Mouse (Mus musculus) CH12.LX (cell line): ENCODE results near the gene Smtn. TPM values are rescaled to one million over a fixed set of nuclear protein-coding genes. Genes with fewer than 3 reads are reported as not detected.

Experiments
- DNase-seq: peaks from one replicate; pipeline ENCODE4 v3.0.0-alpha.2; 2013; ENCODE audit errors: extremely low read depth
- H3K27ac ChIP-seq: 2 replicates; pipeline ENCODE4 v1.5.1; 2012; ENCODE audit warnings: low read depth, mild to moderate bottlenecking, control low read depth, moderate library complexity; ENCODE audit not compliant: insufficient read depth
- H3K27me3 ChIP-seq: replicated peaks from 2 replicates; pipeline ENCODE3; 2012; ENCODE audit warnings: inconsistent platforms
- H3K36me3 ChIP-seq, 2 experiments: replicated peaks in 1 of 2; 2 replicates each; pipeline versions ENCODE3 to v1.6.1; 2012; ENCODE audit warnings: inconsistent platforms in 1 of 2, low read length in 1 of 2, mild to moderate bottlenecking in 1 of 2, mixed read lengths in 1 of 2, moderate library complexity in 1 of 2; ENCODE audit not compliant: control insufficient read depth in 1 of 2, insufficient read depth in 1 of 2
- H3K4me1 ChIP-seq, 2 experiments: 2 replicates each; pipeline ENCODE4 v1.6.1; 2012; ENCODE audit warnings: inconsistent platforms in 1 of 2, moderate library complexity in 1 of 2; ENCODE audit not compliant: insufficient read depth in 2 of 2, control insufficient read depth in 1 of 2
- H3K4me2 ChIP-seq: 2 replicates; pipeline ENCODE4 v1.6.1; 2012; ENCODE audit warnings: low read depth, mild to moderate bottlenecking, control low read depth; ENCODE audit not compliant: poor library complexity, insufficient read depth, severe bottlenecking
- H3K4me3 ChIP-seq, 3 experiments: fragments of 150-350 bp in 1 of 3; sonication (generic) in 1 of 3; replicated peaks in 1 of 3; 2 replicates each; pipeline versions ENCODE3 to v1.5.1; 2011 to 2012; ENCODE audit warnings: low read depth in 2 of 3, low read length in 2 of 3, mild to moderate bottlenecking in 2 of 3, moderate library complexity in 2 of 3, control low read depth in 1 of 3, improper control_type of control experiment in 1 of 3, inconsistent platforms in 1 of 3, mixed read lengths in 1 of 3; ENCODE audit not compliant: poor library complexity in 1 of 3
- H3K79me2 ChIP-seq: replicated peaks from 2 replicates; pipeline ENCODE4 v1.6.1; 2012; ENCODE audit warnings: mild to moderate bottlenecking, moderate library complexity; ENCODE audit not compliant: control insufficient read depth, poor library complexity, insufficient read depth, severe bottlenecking; ENCODE audit errors: extremely low read depth
- H3K9ac ChIP-seq: 2 replicates; pipeline ENCODE4 v1.6.1; 2012; ENCODE audit warnings: low read depth, mild to moderate bottlenecking, control low read depth, moderate library complexity; ENCODE audit not compliant: insufficient read depth
- H3K9me3 ChIP-seq: replicated peaks from 2 replicates; pipeline ENCODE3; 2012; ENCODE audit warnings: low read length, inconsistent platforms, mixed read lengths
- CHD1 ChIP-seq: IDR thresholded peaks from 2 replicates; pipeline ENCODE4 v1.6.1; 2012; ENCODE audit warnings: low read depth, low read length, improper control_type of control experiment, inconsistent platforms
- E2F4 ChIP-seq: IDR thresholded peaks from 2 replicates; pipeline ENCODE4 v1.6.1; 2011; ENCODE audit warnings: low read depth, low read length, improper control_type of control experiment; ENCODE audit not compliant: insufficient replicate concordance
- ELF1 ChIP-seq: IDR thresholded peaks from 2 replicates; pipeline ENCODE4 v1.6.1; 2014; ENCODE audit warnings: low read depth, mild to moderate bottlenecking, inconsistent platforms, low read length, improper control_type of control experiment
- GABPA ChIP-seq: IDR thresholded peaks from 2 replicates; pipeline ENCODE4 v1.6.1; 2012; ENCODE audit warnings: low read depth, low read length, improper control_type of control experiment, inconsistent platforms; ENCODE audit not compliant: insufficient replicate concordance
- IRF4 ChIP-seq: IDR thresholded peaks from 2 replicates; pipeline ENCODE4 v1.6.1; 2014; ENCODE audit warnings: low read depth, mild to moderate bottlenecking, inconsistent platforms, low read length, improper control_type of control experiment
- JUN ChIP-seq: IDR thresholded peaks from 2 replicates; pipeline ENCODE4 v1.6.1; 2011; ENCODE audit warnings: low read depth, mild to moderate bottlenecking, low read length, improper control_type of control experiment, moderate library complexity; ENCODE audit not compliant: insufficient read depth
- KAT2A ChIP-seq: IDR thresholded peaks from 2 replicates; pipeline ENCODE4 v1.6.1; 2012; ENCODE audit warnings: low read length, improper control_type of control experiment, inconsistent platforms; ENCODE audit not compliant: insufficient replicate concordance
- MAX ChIP-seq: IDR thresholded peaks from 2 replicates; pipeline ENCODE4 v1.6.1; 2011; ENCODE audit warnings: low read length, improper control_type of control experiment
- MEF2A ChIP-seq: IDR thresholded peaks from 2 replicates; pipeline ENCODE4 v1.6.1; 2014; ENCODE audit warnings: low read depth, mild to moderate bottlenecking, inconsistent platforms, low read length, improper control_type of control experiment, borderline replicate concordance
- POLR2A ChIP-seq: IDR thresholded peaks from 2 replicates; pipeline ENCODE4 v1.6.1; 2011; ENCODE audit warnings: low read depth, mild to moderate bottlenecking, improper control_type of control experiment, low read length
- POLR2AphosphoS2 ChIP-seq: IDR thresholded peaks from 2 replicates; pipeline ENCODE4 v1.6.1; 2011; ENCODE audit warnings: low read depth, low read length, improper control_type of control experiment
- RAD21 ChIP-seq: IDR thresholded peaks from 2 replicates; pipeline ENCODE4 v1.6.1; 2011; ENCODE audit warnings: low read depth, mild to moderate bottlenecking, low read length, improper control_type of control experiment, moderate library complexity
- RCOR1 ChIP-seq: conservative IDR thresholded peaks from 2 replicates; pipeline ENCODE4 v1.6.1; 2012; ENCODE audit warnings: low read depth, mild to moderate bottlenecking, inconsistent platforms, low read length, improper control_type of control experiment
- SIN3A ChIP-seq: IDR thresholded peaks from 2 replicates; pipeline ENCODE4 v1.6.1; 2012; ENCODE audit warnings: low read length, improper control_type of control experiment, inconsistent platforms
- ZC3H11A ChIP-seq: IDR thresholded peaks from 2 replicates; pipeline ENCODE4 v1.6.1; 2012; ENCODE audit warnings: low read depth, mild to moderate bottlenecking, inconsistent platforms, low read length, improper control_type of control experiment
- dilution Hi-C: fragments of 300-500 bp; cut with MboI; formaldehyde crosslinking; loops from 2 replicates; pipeline ENCODE4 v1.14.3; 2020; ENCODE audit warnings: low sequenced_read_pairs; ENCODE audit not compliant: extremely low pct_unique_long_range_greater_than_20kb, extremely low pct_ligation_motif_present
- in situ Hi-C: fragments of 300-500 bp; cut with MboI; formaldehyde crosslinking; loops from 3 replicates; pipeline ENCODE4 v1.14.3; 2019; ENCODE audit warnings: low sequenced_read_pairs, low pct_ligation_motif_present, low pct_unique_long_range_greater_than_20kb, mixed read lengths
- polyA plus RNA-seq: library from polyadenylated mRNA; unstranded; fragments of >175 nt; gene quantifications from 2 replicates; pipeline ENCODE4 v1.2.1, GENCODE M21; 2012; ENCODE audit warnings: low read depth; ENCODE audit not compliant: insufficient read length
- total RNA-seq, 2 experiments: library from RNA; depleted of rRNA; stranded (reverse); fragments of 300-350 nt in 1 of 2; fragments of >200 nt in 1 of 2; gene quantifications; 2 replicates each; pipeline ENCODE4 v1.2.3; 2012 to 2014

Smtn gene
- total and polyA plus RNA-seq, 3 experiments = 0.58 to 5.3 (median 3.1) TPM

- no peaks in the 10 kb centered on the region for H3K79me2 ChIP-seq
- H3K36me3 ChIP-seq = no peaks in the 10 kb centered on the region
- no peak overlapping the region for H3K27ac ChIP-seq
- H3K4me3 ChIP-seq = no peak overlapping the region
- H3K4me1 ChIP-seq = peaks cover 2 to 6% of the 10 kb centered on the region in 2 experiments; a peak in 1 of 4 replicates
- H3K9me3 ChIP-seq = no peaks in the 10 kb centered on the region
- H3K9ac ChIP-seq = no peak overlapping the region
- H3K27me3 ChIP-seq = peaks cover 43% of the 10 kb centered on the region
- no peak overlapping the region for H3K4me2 ChIP-seq
- TF ChIP-seq JUN = no peak
- no peak for TF ChIP-seq POLR2A
- no peak for TF ChIP-seq POLR2AphosphoS2
- no peak for TF ChIP-seq SIN3A
- TF ChIP-seq CHD1 = no peak
- DNase-seq = no peak
- in situ Hi-C loops = no loop called here
- dilution Hi-C loops = no loop called here
These were observed 31.0 kb downstream of the Smtn start for GRCm38 (mm10) chr11:3509181-3510085.

- TF ChIP-seq IRF4 (no peak), E2F4 (no peak), SIN3A (no peak), MAX (no peak), RAD21 (no peak), ELF1 (no peak), MEF2A (no peak), ZC3H11A (no peak), RCOR1 (no peak), KAT2A (no peak), GABPA (no peak)
- dilution Hi-C loops (no loop called here), in situ Hi-C loops (no loop called here)
- Histone ChIP-seq H3K9me3 (no peaks in the 10 kb centered on the region), H3K36me3 (no peaks in the 10 kb centered on the region), H3K27me3 (peaks cover 55% of the 10 kb centered on the region), H3K4me1 (peaks cover 2 to 6% of the 10 kb centered on the region in 2 experiments; a peak in 1 of 4 replicates), H3K79me2 (no peaks in the 10 kb centered on the region), H3K9ac (no peak overlapping the region), H3K4me2 (peak overlapping the region; percentile 30; the same call in 1 of the 2 replicates), H3K27ac (no peak overlapping the region), H3K4me3 (no peak overlapping the region)
- no peak for DNase-seq
These were observed 32.2 kb downstream of the Smtn start for GRCm38 (mm10) chr11:3508226-3508625.
